Mouse (Mus musculus) A20 (cell line): ENCODE results near the gene Kcnn4.

Experiments
- DNase-seq: peaks from one replicate; pipeline ENCODE4 v3.0.0-alpha.2; 2011; ENCODE audit warnings: low read depth, low spot score

The Kcnn4 gene

DNA sequence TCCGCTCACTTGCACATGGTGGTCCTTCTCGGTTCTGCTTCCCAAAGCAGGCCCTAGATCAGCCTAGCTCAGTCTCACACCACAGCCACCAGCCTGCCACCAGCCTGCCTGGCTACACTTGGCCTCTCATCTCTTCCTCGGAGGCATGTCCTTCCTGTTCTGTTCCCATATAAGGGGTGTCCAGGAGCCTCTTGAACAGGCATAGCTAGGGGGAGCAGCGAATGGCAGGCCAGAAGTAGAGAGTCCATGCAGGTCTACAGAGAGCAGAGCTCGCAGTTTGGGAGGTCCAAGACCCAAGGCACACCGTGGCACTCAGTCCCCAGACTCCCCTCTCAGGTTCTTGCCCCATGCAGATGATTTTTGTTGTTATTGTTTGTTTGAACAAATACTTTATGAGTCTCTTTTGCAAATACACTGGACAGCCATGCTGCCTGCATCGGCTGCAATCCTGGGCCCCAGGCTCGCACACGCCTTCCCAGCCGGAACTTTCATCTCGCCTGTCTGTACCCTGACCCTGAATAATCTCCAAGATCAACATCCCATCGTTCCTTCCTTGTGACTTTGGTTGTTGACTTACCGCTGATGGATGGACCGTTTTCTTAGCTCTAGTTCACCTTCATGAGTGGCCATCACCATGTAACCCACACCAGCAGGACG is 53.2 kb downstream of the Kcnn4 start:
- DNase-seq = no peak

DNA sequence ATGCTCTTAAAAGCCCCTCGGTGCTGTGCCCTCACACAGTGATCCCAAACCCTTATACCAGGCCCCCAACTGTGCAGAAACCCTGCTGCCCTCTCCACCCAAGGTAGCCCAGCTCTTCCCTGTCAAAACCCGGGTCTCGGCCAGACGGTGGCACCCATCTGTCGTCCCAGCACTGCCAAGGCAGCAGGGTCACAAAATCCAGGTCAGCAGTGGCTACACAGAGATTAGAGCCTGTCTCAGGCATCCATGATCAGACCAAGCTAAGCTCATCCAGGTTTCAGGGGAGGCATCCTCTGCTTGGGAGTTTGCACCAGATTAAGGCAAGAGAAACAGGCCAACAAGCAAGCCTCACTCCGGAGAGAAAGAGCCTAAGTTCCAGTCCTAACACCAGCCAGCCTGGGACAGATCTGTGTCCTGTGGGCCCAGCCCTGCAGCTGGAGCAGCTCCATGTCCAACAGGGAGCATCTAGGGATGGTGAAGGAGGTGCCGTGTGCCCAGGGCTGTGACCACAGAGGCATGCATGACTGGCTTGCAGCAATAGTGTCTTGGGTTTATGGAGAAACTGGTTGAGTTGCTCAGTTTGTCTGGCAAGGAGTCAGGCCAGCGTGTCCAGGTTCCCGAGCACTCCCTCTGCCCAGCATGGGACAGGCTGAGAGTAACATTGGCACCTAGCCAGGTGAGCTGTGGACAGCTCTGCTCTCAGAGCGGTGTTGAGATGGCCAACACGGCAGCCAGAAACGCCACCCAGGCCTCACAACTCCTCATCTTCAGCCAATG is 54.1 kb downstream of the Kcnn4 start:
- DNase-seq = no peak

DNA sequence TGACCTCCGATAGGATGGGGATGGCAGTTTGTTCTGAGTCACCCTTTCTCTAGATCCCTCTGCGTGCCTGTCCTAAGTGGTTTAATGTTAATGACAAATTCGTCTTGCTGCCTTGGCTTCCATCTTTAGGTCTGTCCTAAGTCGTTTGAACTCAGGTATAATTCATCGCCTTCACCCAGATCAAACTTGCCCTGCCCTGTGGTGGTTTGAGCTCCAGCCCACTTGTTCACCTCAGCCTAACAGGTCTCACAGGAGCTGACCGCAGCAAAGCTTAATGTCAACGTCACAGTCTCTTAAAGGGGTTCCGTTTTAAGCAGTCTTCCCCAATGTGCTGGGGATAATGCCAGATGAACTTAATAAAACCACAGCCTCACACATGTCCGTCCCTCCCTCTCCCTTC is 55.9 kb downstream of the Kcnn4 start:
- DNase-seq = no peak

DNA sequence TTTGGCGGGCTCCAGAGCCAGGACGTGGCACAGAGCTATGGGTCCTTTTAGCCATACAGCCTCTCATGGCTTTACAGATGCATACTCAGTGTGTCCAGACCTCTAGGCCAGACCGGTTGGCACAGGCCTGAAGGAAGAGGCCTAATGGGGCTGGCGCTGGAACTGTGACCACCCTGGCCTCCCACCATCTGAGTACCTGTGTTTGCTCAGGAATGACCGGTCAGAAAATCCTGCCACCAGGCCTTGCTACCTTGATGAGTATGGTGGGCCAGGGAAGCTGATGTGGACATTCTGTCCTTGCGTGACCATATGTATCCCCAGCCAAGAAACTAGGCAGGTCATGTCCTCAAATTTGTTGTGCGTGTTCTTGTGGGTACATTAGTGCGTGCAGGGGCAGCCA is 57.1 kb downstream of the Kcnn4 start:
- no peak for DNase-seq

- DNase-seq = no peak
These were observed 58.7 kb downstream of the Kcnn4 start for GRCm38 (mm10) chr7:24428725-24429124.

DNA sequence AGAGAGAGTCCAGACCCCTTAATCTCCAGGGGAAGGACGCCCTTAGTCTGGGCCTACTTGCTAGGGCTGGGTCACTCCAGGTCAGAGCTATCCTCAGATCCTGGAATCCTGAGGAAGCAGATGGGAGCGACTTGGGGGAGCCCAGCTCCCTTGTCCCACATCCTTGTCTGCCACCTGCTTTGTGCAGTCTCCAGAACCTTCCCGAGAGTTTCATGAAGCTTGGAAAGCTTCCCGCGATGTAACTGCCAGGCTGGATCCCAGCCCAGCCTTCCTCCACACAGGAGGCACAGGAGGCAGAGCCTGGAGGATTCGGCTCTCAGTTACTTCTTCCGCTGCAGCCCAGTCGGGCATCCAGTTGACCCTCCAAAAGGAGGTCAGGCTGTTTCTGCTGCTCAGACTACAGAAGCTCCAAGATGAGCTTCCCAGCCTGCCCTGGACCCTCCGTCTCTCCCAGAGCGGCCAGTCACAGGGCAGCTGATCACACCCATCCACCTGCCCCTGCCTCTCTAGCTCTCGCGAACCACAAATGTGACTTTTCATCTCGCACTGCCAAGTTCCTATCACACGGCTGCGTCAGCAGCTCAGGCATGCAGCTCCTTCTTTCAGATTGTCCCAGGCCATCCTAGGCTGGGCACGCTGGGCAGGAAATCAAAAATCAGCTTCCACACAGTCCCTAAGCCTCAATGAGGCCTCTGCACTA is 59.5 kb downstream of the Kcnn4 start:
- no peak for DNase-seq

- DNase-seq = no peak
These were observed 60.7 kb downstream of the Kcnn4 start for GRCm38 (mm10) chr7:24430551-24431345.

GRCm38 (mm10) chr7:24431713-24432112 is 61.6 kb downstream of the Kcnn4 start:
- no peak for DNase-seq

GRCm38 (mm10) chr7:24435305-24435704 is 65.2 kb downstream of the Kcnn4 start:
- no peak for DNase-seq
